Mouse (Mus musculus): ENCODE measurements around the gene Cyp4a10. TPM values are rescaled to one million over a fixed set of nuclear protein-coding genes. Genes with fewer than 3 reads are reported as not detected.
A peak's percentile ranks its signal among the peaks of the same experiment; 100 is the strongest.
"Not testable (repeated sequence)": the region's sequence is repeated elsewhere in the genome, so short reads cannot be mapped to it uniquely, and the experiment has no call there.

Cyp4a10 gene
- not detected in 2 replicates for total RNA-seq (2017)

- not testable (repeated sequence) for ATAC-seq (replicated peaks in 1 of 2; ENCODE audit: insufficient read depth in 1 of 2, low FRiP score in 2 of 2, low TSS enrichment in 1 of 2, low read depth in 1 of 2, poor library complexity in 2 of 2, severe bottlenecking in 2 of 2)
Measured at GRCm38 (mm10) chr4:115518000-115518399, at the start of gene Cyp4a10. Gene Cyp4a10, plus strand, starts transcription at chr4:115518264.

DNA sequence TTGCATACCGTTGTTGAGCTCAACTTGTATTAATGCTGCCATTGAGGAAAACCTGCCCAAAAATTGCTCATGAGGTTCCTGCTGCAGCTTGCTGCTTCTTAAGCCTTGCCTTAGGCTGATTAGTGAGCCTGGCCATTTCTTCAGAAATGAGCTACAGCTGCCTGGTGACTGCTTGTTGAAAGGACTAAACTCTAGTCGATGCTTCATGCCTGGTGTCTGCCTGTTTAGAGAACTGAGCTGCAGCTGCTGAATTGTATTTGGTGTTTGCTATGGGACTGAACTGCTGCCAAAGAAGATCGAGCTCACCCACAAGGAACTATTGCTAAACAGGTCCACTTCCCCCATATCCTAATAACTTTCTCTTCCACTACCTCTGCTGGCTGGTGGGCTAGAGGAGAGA lies 44.5 kb upstream of the Cyp4a10 start:
- not testable (repeated sequence) for ATAC-seq (replicated peaks in 1 of 2; ENCODE audit: insufficient read depth in 1 of 2, low FRiP score in 2 of 2, low TSS enrichment in 1 of 2, low read depth in 1 of 2, poor library complexity in 2 of 2, severe bottlenecking in 2 of 2)

DNA sequence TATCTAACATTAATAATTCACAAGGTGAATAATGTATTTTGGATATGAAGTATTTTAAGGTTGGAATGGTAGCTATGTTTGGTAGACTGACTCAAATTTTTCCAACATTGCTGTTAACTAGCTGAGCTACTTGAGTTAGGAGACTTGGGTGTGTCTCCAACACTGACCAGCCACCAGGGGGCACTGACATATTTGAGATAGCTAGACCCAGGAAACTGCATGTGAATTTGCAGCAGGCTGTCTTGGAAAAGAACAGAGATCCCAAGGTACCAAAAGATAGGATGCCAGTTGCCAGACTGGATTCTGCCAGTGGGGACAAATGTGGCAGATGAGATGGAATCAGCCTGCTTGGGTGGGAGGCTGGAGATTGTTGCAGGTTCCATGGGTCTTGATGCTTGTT lies 42.0 kb upstream of the Cyp4a10 start:
- ATAC-seq (replicated peaks in 1 of 2; ENCODE audit: insufficient read depth in 1 of 2, low FRiP score in 2 of 2, low TSS enrichment in 1 of 2, low read depth in 1 of 2, poor library complexity in 2 of 2, severe bottlenecking in 2 of 2): peak in 1 of 2 experiments; percentile 45; a peak in 2 of 4 replicates

DNA sequence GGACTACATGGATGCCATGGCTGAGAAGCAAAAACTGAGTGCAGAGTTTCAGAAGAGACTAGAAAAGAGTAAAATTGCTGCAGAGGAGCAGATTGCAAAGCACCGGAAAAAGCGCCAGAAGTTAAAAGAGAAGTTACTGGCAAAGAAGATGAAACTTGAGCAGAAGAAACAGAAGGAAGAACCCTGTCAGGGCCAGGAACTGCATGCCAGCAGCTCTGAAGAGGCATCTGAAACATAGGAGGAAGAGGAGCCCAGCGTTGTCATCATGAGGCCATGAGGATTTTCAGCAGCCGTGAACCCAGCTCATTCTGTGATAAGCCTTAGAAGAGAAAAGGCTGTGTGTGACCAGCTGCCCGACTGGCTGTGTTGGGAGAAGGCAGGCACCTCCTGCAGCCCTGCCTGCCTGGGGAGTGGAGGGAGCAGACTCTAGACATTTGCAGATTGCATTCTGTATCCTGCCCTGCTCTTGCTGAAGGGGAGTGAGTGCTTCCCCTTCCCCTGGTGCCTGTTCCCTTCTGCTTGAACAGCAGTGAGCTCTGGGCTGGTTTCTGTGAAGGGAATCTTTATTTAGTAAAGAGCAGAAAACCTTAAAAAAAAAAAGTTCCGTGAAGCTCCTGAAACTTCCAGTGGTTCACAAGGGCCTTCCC lies 36.9 kb upstream of the Cyp4a10 start:
- peak; percentile 25 to 53; a peak in 2 of 4 replicates for ATAC-seq (replicated peaks in 1 of 2; ENCODE audit: insufficient read depth in 1 of 2, low FRiP score in 2 of 2, low TSS enrichment in 1 of 2, low read depth in 1 of 2, poor library complexity in 2 of 2, severe bottlenecking in 2 of 2)

GRCm38 (mm10) chr4:115496001-115496400 lies 22.1 kb upstream of the Cyp4a10 start, which contains the start of gene Cyp4a14:
Gene Cyp4a14, minus strand, starts transcription at chr4:115496142.
- no peak for ATAC-seq (replicated peaks in 1 of 2; ENCODE audit: insufficient read depth in 1 of 2, low FRiP score in 2 of 2, low TSS enrichment in 1 of 2, low read depth in 1 of 2, poor library complexity in 2 of 2, severe bottlenecking in 2 of 2)

DNA sequence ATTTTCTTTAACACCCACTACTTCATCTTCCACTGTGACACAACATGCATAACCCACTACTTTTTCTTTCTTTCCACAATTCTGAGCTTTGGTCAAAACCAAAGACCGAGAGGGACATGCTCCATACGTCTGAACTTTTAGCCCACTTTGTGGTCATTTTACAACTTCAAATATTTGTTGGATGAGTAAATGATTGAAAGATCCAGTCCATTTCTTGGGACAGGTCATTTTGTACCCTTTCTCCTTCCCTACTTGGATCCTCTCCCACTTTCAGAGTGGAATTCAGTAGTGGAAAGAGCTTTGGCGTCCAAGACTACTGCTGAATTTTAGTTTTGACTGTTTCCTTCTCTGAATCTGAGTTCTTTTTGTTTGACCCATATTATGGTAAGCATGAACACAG lies 20.6 kb upstream of the Cyp4a10 start:
- no peak for ATAC-seq (replicated peaks in 1 of 2; ENCODE audit: insufficient read depth in 1 of 2, low FRiP score in 2 of 2, low TSS enrichment in 1 of 2, low read depth in 1 of 2, poor library complexity in 2 of 2, severe bottlenecking in 2 of 2)

GRCm38 (mm10) chr4:115513964-115514363 lies 4.1 kb upstream of the Cyp4a10 start:
- not testable (repeated sequence) for ATAC-seq (replicated peaks in 1 of 2; ENCODE audit: insufficient read depth in 1 of 2, low FRiP score in 2 of 2, low TSS enrichment in 1 of 2, low read depth in 1 of 2, poor library complexity in 2 of 2, severe bottlenecking in 2 of 2)

DNA sequence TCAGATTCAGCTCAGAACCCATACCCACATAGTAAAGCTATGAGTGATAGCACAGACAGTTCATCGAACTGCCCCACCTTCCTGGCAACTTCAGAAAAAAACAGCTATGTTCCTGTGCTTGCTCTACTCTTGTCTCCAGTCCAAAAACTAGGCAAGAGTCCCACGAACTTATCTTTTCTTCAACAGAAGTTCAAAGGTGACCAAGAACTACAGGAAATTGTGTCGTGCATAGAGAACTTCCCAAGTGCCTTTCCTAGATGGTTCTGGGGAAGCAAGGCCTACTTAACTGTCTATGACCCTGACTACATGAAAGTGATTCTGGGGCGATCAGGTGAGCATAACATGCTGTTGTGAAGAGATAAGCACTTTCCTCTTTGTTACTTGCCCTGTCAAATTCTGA lies 1.4 kb downstream of the Cyp4a10 start:
- no peak for ATAC-seq (replicated peaks in 1 of 2; ENCODE audit: insufficient read depth in 1 of 2, low FRiP score in 2 of 2, low TSS enrichment in 1 of 2, low read depth in 1 of 2, poor library complexity in 2 of 2, severe bottlenecking in 2 of 2)

GRCm38 (mm10) chr4:115521766-115522165 lies 3.7 kb downstream of the Cyp4a10 start:
- no peak for ATAC-seq (replicated peaks in 1 of 2; ENCODE audit: insufficient read depth in 1 of 2, low FRiP score in 2 of 2, low TSS enrichment in 1 of 2, low read depth in 1 of 2, poor library complexity in 2 of 2, severe bottlenecking in 2 of 2)

GRCm38 (mm10) chr4:115545101-115545500 lies 27.0 kb downstream of the Cyp4a10 start:
- no peak for ATAC-seq (replicated peaks in 1 of 2; ENCODE audit: insufficient read depth in 1 of 2, low FRiP score in 2 of 2, low TSS enrichment in 1 of 2, low read depth in 1 of 2, poor library complexity in 2 of 2, severe bottlenecking in 2 of 2)

GRCm38 (mm10) chr4:115546141-115546828 lies 28.2 kb downstream of the Cyp4a10 start:
- ATAC-seq (replicated peaks in 1 of 2; ENCODE audit: insufficient read depth in 1 of 2, low FRiP score in 2 of 2, low TSS enrichment in 1 of 2, low read depth in 1 of 2, poor library complexity in 2 of 2, severe bottlenecking in 2 of 2): peak; percentile 36 to 49; a peak in 3 of 4 replicates

DNA sequence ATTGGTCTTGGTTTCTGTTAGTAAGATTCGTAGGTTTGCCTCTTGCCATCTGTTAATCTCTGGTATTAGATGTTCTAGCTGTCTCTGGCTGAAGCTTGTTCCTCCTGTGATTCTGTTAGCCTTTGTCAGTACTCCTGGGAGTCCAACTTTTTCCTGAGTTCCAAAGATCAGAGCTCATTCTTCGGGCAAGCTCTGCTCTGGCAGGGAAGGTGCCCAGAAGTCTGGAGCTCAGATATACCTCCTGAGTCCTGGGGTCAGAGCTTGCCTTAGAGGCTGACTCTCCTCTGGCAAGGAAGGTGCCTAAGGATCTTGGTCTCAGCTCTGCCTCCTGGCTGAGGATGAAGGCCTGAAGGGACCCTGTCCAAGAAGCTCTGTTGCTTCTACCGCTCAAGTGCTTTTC lies 34.7 kb downstream of the Cyp4a10 start:
- no peak for ATAC-seq (replicated peaks in 1 of 2; ENCODE audit: insufficient read depth in 1 of 2, low FRiP score in 2 of 2, low TSS enrichment in 1 of 2, low read depth in 1 of 2, poor library complexity in 2 of 2, severe bottlenecking in 2 of 2)

- ATAC-seq (replicated peaks in 1 of 2; ENCODE audit: insufficient read depth in 1 of 2, low FRiP score in 2 of 2, low TSS enrichment in 1 of 2, low read depth in 1 of 2, poor library complexity in 2 of 2, severe bottlenecking in 2 of 2): no peak
Measured at GRCm38 (mm10) chr4:115555513-115555912, 37.4 kb downstream of the Cyp4a10 start.

DNA sequence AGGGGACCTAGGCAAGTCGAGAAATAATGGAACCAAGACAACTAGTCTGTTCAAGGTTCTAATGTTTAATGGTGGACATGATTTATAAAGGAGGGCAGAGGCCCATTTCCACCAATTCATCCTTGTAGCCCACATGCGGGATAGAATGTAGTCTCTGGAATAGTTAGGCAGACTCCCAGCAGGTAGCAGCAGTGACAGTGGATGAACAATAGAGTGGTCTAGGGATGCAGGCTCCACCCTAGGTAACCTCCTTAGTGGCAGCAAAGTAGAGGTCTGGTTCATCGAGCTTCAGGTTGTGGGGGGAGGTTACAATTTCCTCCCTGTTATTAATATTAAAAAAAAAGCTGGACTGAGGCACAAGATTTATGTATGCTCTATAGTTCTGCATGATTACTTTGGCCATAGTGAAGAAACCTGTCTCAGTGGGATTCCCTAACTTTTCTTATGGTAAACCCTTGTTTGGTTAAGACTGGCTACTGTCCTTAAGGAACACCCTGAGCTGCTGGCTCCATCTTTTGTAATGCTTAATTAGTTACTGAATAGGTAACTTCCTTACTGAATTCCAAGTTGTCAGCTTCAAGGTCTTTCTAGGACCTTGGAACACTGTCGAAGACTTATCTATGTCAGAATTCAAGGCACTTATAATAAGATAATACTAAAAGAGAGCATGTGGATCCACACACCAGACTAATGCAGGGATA lies 39.9 kb downstream of the Cyp4a10 start:
- no peak for ATAC-seq (replicated peaks in 1 of 2; ENCODE audit: insufficient read depth in 1 of 2, low FRiP score in 2 of 2, low TSS enrichment in 1 of 2, low read depth in 1 of 2, poor library complexity in 2 of 2, severe bottlenecking in 2 of 2)

- not testable (repeated sequence) for ATAC-seq (replicated peaks in 1 of 2; ENCODE audit: insufficient read depth in 1 of 2, low FRiP score in 2 of 2, low TSS enrichment in 1 of 2, low read depth in 1 of 2, poor library complexity in 2 of 2, severe bottlenecking in 2 of 2)
Measured at GRCm38 (mm10) chr4:115561236-115561635, 43.2 kb downstream of the Cyp4a10 start.

- ATAC-seq (replicated peaks in 1 of 2; ENCODE audit: insufficient read depth in 1 of 2, low FRiP score in 2 of 2, low TSS enrichment in 1 of 2, low read depth in 1 of 2, poor library complexity in 2 of 2, severe bottlenecking in 2 of 2): no peak
Measured at GRCm38 (mm10) chr4:115563401-115563800, 45.3 kb downstream of the Cyp4a10 start, which contains the start of gene Cyp4a31. Gene Cyp4a31, plus strand, starts transcription at chr4:115563649.

DNA sequence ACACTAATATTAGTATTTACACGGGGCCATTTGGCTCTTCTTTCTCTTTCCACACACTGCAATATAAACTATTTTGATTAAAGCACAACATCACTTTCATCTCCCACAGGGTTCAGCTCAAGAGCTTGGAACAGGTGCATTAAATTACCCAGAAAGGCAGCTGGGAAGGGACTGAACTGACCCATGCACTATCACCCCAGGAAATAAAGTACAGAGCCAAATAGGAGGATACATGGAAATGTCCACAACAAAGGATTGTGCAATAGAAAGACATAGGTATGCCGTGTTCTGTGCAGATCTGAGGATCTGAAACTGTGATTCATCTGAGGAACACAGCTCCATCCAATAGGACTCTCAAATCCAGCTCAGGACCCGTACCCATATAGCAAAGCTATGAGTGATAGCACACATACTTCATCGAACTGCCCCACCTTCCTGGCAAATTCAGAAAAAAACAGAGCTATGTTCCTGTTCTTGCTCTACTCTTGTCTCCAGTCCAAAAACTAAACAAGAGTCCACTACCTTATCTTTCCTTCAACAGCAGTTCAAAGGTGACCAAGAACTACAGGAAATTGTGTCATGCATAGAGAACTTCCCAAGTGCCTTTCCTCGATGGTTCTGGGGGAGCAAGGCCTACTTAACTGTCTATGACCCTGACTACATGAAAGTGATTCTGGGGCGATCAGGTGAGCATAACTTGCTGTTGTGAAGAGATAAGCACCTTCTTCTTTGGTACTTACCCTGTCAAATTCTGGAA lies 46.6 kb downstream of the Cyp4a10 start:
- ATAC-seq (replicated peaks in 1 of 2; ENCODE audit: insufficient read depth in 1 of 2, low FRiP score in 2 of 2, low TSS enrichment in 1 of 2, low read depth in 1 of 2, poor library complexity in 2 of 2, severe bottlenecking in 2 of 2): not testable (repeated sequence)
